Comparison of ENCODE assay signal across 8 mouse cellular contexts in genomic region chr5:54113284-54113683, GRCm38 (mm10).
A peak's percentile ranks its signal among the peaks of the same experiment; 100 is the strongest.
DNase-seq lines count a peak whose midpoint lies in the region; ATAC-seq lines count a peak whose summit lies in the region.

No protein-coding gene starts in this region.

- 31% methylated on average over 3 of the region's 3 CpGs for WGBS in midbrain, embryonic 14.5 days
- 26% methylated on average over 3 of the region's 3 CpGs for WGBS in midbrain, embryonic 13.5 days
- WGBS in large intestine, adult 2 months: 20% methylated on average over 3 of the region's 3 CpGs

- no peak overlapping the region for H3K4me2 ChIP-seq in midbrain, embryonic 14.5 days (ENCODE audit: low read length)
- no peak overlapping the region for H3K4me2 ChIP-seq in midbrain, embryonic 13.5 days (replicated peaks)

- no peaks in the 10 kb centered on the region for H3K4me1 ChIP-seq in midbrain, embryonic 14.5 days (ENCODE audit: control insufficient read depth, insufficient read depth, low read length)
- no peaks in the 10 kb centered on the region for H3K4me1 ChIP-seq in midbrain, embryonic 13.5 days (replicated peaks)

- no peak overlapping the region for H3K9ac ChIP-seq in midbrain, embryonic 14.5 days (replicated peaks; ENCODE audit: low read length)
- H3K9ac ChIP-seq in midbrain, embryonic 13.5 days (replicated peaks): no peak overlapping the region

- H3K4me3 ChIP-seq in midbrain, embryonic 14.5 days (replicated peaks; ENCODE audit: low read depth, low read length): no peak overlapping the region
- no peak overlapping the region for H3K4me3 ChIP-seq in midbrain, embryonic 13.5 days (replicated peaks)

- peaks cover 6% of the 10 kb centered on the region; the same call in 1 of the 2 replicates for H3K36me3 ChIP-seq in midbrain, embryonic 14.5 days (ENCODE audit: control insufficient read depth, insufficient read depth, low read length)
- peaks cover 8% of the 10 kb centered on the region; the same call in 1 of the 2 replicates for H3K36me3 ChIP-seq in midbrain, embryonic 13.5 days

- H3K27me3 ChIP-seq in midbrain, embryonic 14.5 days (ENCODE audit: control insufficient read depth, insufficient read depth, low read length): no peaks in the 10 kb centered on the region
- H3K27me3 ChIP-seq in midbrain, embryonic 13.5 days: no peaks in the 10 kb centered on the region

- no peak for ATAC-seq in midbrain, embryonic 14.5 days (ENCODE audit: low FRiP score, low TSS enrichment)
- no peak for ATAC-seq in midbrain, embryonic 13.5 days
- ATAC-seq in frontal cortex, adult (ENCODE audit: low TSS enrichment): peak; percentile 79; the same call in 1 of the 2 replicates
- ATAC-seq in megakaryocyte, adult 5-6 weeks (ENCODE audit: poor library complexity, severe bottlenecking): peak; percentile 75

- no peak overlapping the region for H3K27ac ChIP-seq in midbrain, embryonic 14.5 days (replicated peaks; ENCODE audit: low read depth, low read length)
- no peak overlapping the region for H3K27ac ChIP-seq in midbrain, embryonic 13.5 days

- peak; percentile 85 for DNase-seq in midbrain, embryonic 14.5 days
- peak; percentile 61 for DNase-seq in MN1 (ENCODE audit: low spot score)
- peak; percentile 37 for DNase-seq in cerebellum, adult 11 months
- peak; percentile 38 for DNase-seq in large intestine, adult 2 months (ENCODE audit: low read depth, low spot score)
- DNase-seq in thymus, postnatal 10 days (ENCODE audit: low spot score in 2 of 2): peak; percentile 30 to 58

- H3K9me3 ChIP-seq in midbrain, embryonic 14.5 days (ENCODE audit: control insufficient read depth, low read length): no peaks in the 10 kb centered on the region
- H3K9me3 ChIP-seq in midbrain, embryonic 13.5 days: no peaks in the 10 kb centered on the region

Comparison
In these comparisons a context has a peak if more than half of its experiments do, and no peak if none do; other contexts are left out.
1. ATAC-seq: peak in frontal cortex, adult (single experiment) and megakaryocyte, adult 5-6 weeks (single experiment); none in midbrain, embryonic 14.5 days (single experiment) and midbrain, embryonic 13.5 days (single experiment).
2. Peak in every context shown above with its lines, with median percentiles within 50 percentile points of each other: DNase-seq.